Mouse (Mus musculus) hindbrain, embryonic 11.5 days (tissue): ENCODE measurements around the gene Ncam1. TPM values are rescaled to one million over a fixed set of nuclear protein-coding genes. Genes with fewer than 3 reads are reported as not detected.

Experiments
- ATAC-seq: fragments of 200-750 bp; cut with Nextera tagmentation; 2 replicates; pipeline ENCODE4 v1.8.0; 2017; ENCODE audit warnings: mild to moderate bottlenecking, moderate TSS enrichment, moderate library complexity; ENCODE audit not compliant: low FRiP score
- DNase-seq: peaks from one replicate; pipeline ENCODE4 v3.0.0-alpha.2; 2015; ENCODE audit warnings: low spot score
- H3K27ac ChIP-seq: fragments of 300-500 bp; sonication (generic); 2 replicates; pipeline ENCODE4 v1.5.1; 2014; ENCODE audit warnings: mild to moderate bottlenecking, low read depth, low read length
- H3K27me3 ChIP-seq: fragments of 300-500 bp; sonication (generic); 2 replicates; pipeline ENCODE4 v1.6.1; 2014; ENCODE audit warnings: mild to moderate bottlenecking, low read length, moderate library complexity, mixed read lengths; ENCODE audit not compliant: control insufficient read depth, insufficient read depth
- H3K36me3 ChIP-seq: fragments of 300-500 bp; sonication (generic); 2 replicates; pipeline ENCODE4 v1.6.1; 2014; ENCODE audit warnings: mild to moderate bottlenecking, low read length, moderate library complexity, mixed read lengths; ENCODE audit not compliant: control insufficient read depth, insufficient read depth
- H3K4me1 ChIP-seq: fragments of 300-500 bp; sonication (generic); replicated peaks from 2 replicates; pipeline ENCODE4 v1.6.1; 2014; ENCODE audit warnings: low read length, mixed read lengths; ENCODE audit not compliant: control insufficient read depth, insufficient read depth
- H3K4me2 ChIP-seq: fragments of 300-500 bp; sonication (generic); replicated peaks from 2 replicates; pipeline ENCODE4 v1.6.1; 2014; ENCODE audit warnings: mild to moderate bottlenecking, low read depth, low read length
- H3K4me3 ChIP-seq: fragments of 300-500 bp; sonication (generic); 2 replicates; pipeline ENCODE4 v1.5.1; 2014; ENCODE audit warnings: low read depth, low read length
- H3K9ac ChIP-seq: fragments of 300-500 bp; sonication (generic); 2 replicates; pipeline ENCODE4 v1.6.1; 2014; ENCODE audit warnings: low read depth, low read length
- H3K9me3 ChIP-seq: fragments of 300-500 bp; sonication (generic); 2 replicates; pipeline ENCODE4 v1.6.1; 2016; ENCODE audit warnings: low read length; ENCODE audit not compliant: control insufficient read depth
- WGBS: fragments of 180-500 bp; shearing (Covaris S2); extraction: QIAGEN DNeasy Blood & Tissue Kit; methylation state at CpG from one replicate; pipeline ENCODE4 v1.1.7; 2014; 5-methylcytosine and 5-hydroxymethylcytosine counted together
- polyA plus RNA-seq: library from polyadenylated mRNA; unstranded; fragments of >200 nt; fragmentation: Nextera tagmentation; extraction: Ambion mirVana; gene quantifications from 2 replicates; pipeline ENCODE4 v1.2.1, GENCODE M21; 2014

Gene Ncam1
- polyA plus RNA-seq, 1 experiment from 2014 or later, result 137 TPM

GRCm38 (mm10) chr9:49533455-49533854 lies 265.3 kb downstream of the Ncam1 start:
- no peak for ATAC-seq
- no peak for DNase-seq
- H3K4me3 ChIP-seq, result no peak overlapping the region
- no peaks in the 10 kb centered on the region for H3K36me3 ChIP-seq
- no peaks in the 10 kb centered on the region for H3K27me3 ChIP-seq
- H3K9me3 ChIP-seq, result no peaks in the 10 kb centered on the region
- H3K4me1 ChIP-seq, result peaks cover 3% of the 10 kb centered on the region; the same call in 1 of the 2 replicates
- H3K9ac ChIP-seq, result no peak overlapping the region
- H3K27ac ChIP-seq, result no peak overlapping the region
- no peak overlapping the region for H3K4me2 ChIP-seq
- WGBS, result 67% methylated on average over 7 of the region's 7 CpGs

GRCm38 (mm10) chr9:49531833-49532232 lies 266.9 kb downstream of the Ncam1 start:
- Histone ChIP-seq H3K9ac (no peak overlapping the region), H3K4me1 (peaks cover 3% of the 10 kb centered on the region), H3K4me3 (no peak overlapping the region), H3K4me2 (no peak overlapping the region), H3K36me3 (no peaks in the 10 kb centered on the region), H3K27me3 (no peaks in the 10 kb centered on the region), H3K9me3 (no peaks in the 10 kb centered on the region), H3K27ac (no peak overlapping the region)
- 92% methylated on average over 6 of the region's 6 CpGs for WGBS
- DNase-seq, result no peak
- no peak for ATAC-seq

- Histone ChIP-seq H3K4me1 (peaks cover 3% of the 10 kb centered on the region), H3K36me3 (no peaks in the 10 kb centered on the region), H3K4me2 (no peak overlapping the region), H3K9ac (no peak overlapping the region), H3K4me3 (no peak overlapping the region), H3K27me3 (no peaks in the 10 kb centered on the region), H3K27ac (no peak overlapping the region), H3K9me3 (no peaks in the 10 kb centered on the region)
- no peak for DNase-seq
- ATAC-seq, result no peak
- WGBS, result 61% methylated on average over 7 of the region's 7 CpGs
Observed at GRCm38 (mm10) chr9:49531257-49531656, 267.5 kb downstream of the Ncam1 start.

- H3K27ac ChIP-seq, result no peak overlapping the region
- H3K9ac ChIP-seq, result no peak overlapping the region
- DNase-seq (no peak), ATAC-seq (no peak)
- H3K9me3 ChIP-seq, result no peaks in the 10 kb centered on the region
- WGBS, result 42% methylated on average over 4 of the region's 4 CpGs
- H3K4me1 ChIP-seq, result peaks cover 3% of the 10 kb centered on the region; the same call in 1 of the 2 replicates
- H3K36me3 ChIP-seq, result no peaks in the 10 kb centered on the region
- H3K27me3 ChIP-seq, result no peaks in the 10 kb centered on the region
- H3K4me3 ChIP-seq, result no peak overlapping the region
- H3K4me2 ChIP-seq, result no peak overlapping the region
Observed at GRCm38 (mm10) chr9:49530739-49531138, 268.0 kb downstream of the Ncam1 start.

GRCm38 (mm10) chr9:49529366-49529959 lies 269.3 kb downstream of the Ncam1 start:
- Histone ChIP-seq H3K27me3 (no peaks in the 10 kb centered on the region), H3K9ac (no peak overlapping the region), H3K4me2 (no peak overlapping the region), H3K4me1 (peaks cover 3% of the 10 kb centered on the region; the same call in 1 of the 2 replicates), H3K36me3 (no peaks in the 10 kb centered on the region), H3K27ac (no peak overlapping the region), H3K4me3 (no peak overlapping the region), H3K9me3 (no peaks in the 10 kb centered on the region)
- ATAC-seq (no peak), DNase-seq (no peak)
- WGBS, result 72% methylated on average over 8 of the region's 8 CpGs

- H3K36me3 ChIP-seq, result no peaks in the 10 kb centered on the region
- H3K4me1 ChIP-seq, result no peaks in the 10 kb centered on the region; the same call in 1 of the 2 replicates
- peak; percentile 73 for DNase-seq
- H3K9me3 ChIP-seq, result no peaks in the 10 kb centered on the region
- no peaks in the 10 kb centered on the region for H3K27me3 ChIP-seq
- no peak overlapping the region for H3K4me2 ChIP-seq
- ATAC-seq, result no peak
- no peak overlapping the region for H3K27ac ChIP-seq
- no peak overlapping the region for H3K9ac ChIP-seq
- WGBS, result 62% methylated on average over 10 of the region's 10 CpGs
- H3K4me3 ChIP-seq, result no peak overlapping the region
Observed at GRCm38 (mm10) chr9:49528943-49529342, 269.8 kb downstream of the Ncam1 start.

GRCm38 (mm10) chr9:49528026-49528425 lies 270.7 kb downstream of the Ncam1 start:
- H3K27ac ChIP-seq, result no peak overlapping the region
- DNase-seq, result no peak
- H3K27me3 ChIP-seq, result no peaks in the 10 kb centered on the region
- H3K4me3 ChIP-seq, result no peak overlapping the region
- ATAC-seq, result no peak
- H3K9me3 ChIP-seq, result no peaks in the 10 kb centered on the region
- H3K9ac ChIP-seq, result no peak overlapping the region
- H3K4me2 ChIP-seq, result no peak overlapping the region
- H3K4me1 ChIP-seq, result no peaks in the 10 kb centered on the region; the same call in 1 of the 2 replicates
- H3K36me3 ChIP-seq, result no peaks in the 10 kb centered on the region
- 70% methylated on average over 5 of the region's 5 CpGs for WGBS

GRCm38 (mm10) chr9:49527340-49527739 lies 271.4 kb downstream of the Ncam1 start:
- WGBS, result 60% methylated on average over 8 of the region's 8 CpGs
- no peak overlapping the region for H3K9ac ChIP-seq
- DNase-seq (no peak), ATAC-seq (no peak)
- no peak overlapping the region for H3K4me2 ChIP-seq
- H3K27ac ChIP-seq, result peak overlapping the region; percentile 58
- no peaks in the 10 kb centered on the region for H3K9me3 ChIP-seq
- no peaks in the 10 kb centered on the region; the same call in 1 of the 2 replicates for H3K4me1 ChIP-seq
- H3K4me3 ChIP-seq, result no peak overlapping the region
- H3K27me3 ChIP-seq, result no peaks in the 10 kb centered on the region
- H3K36me3 ChIP-seq, result no peaks in the 10 kb centered on the region

GRCm38 (mm10) chr9:49524721-49525120 lies 274.0 kb downstream of the Ncam1 start:
- Histone ChIP-seq H3K9me3 (no peaks in the 10 kb centered on the region), H3K4me2 (no peak overlapping the region), H3K36me3 (no peaks in the 10 kb centered on the region), H3K27ac (no peak overlapping the region), H3K27me3 (no peaks in the 10 kb centered on the region), H3K4me3 (no peak overlapping the region), H3K9ac (no peak overlapping the region), H3K4me1 (no peaks in the 10 kb centered on the region; the same call in 1 of the 2 replicates)
- 74% methylated on average over 9 of the region's 9 CpGs for WGBS
- ATAC-seq, result no peak
- no peak for DNase-seq
